Mouse (Mus musculus) retina, embryonic 14.5 days (tissue): ENCODE measurements around the gene Slc35g3.
A peak's percentile ranks its signal among the peaks of the same experiment; 100 is the strongest.
"Not testable (repeated sequence)": the region's sequence is repeated elsewhere in the genome, so short reads cannot be mapped to it uniquely, and the experiment has no call there.

Experiments
- DNase-seq: peaks from one replicate; pipeline ENCODE4 v3.0.0-alpha.2; 2015; ENCODE audit warnings: low spot score

Gene Slc35g3

DNA sequence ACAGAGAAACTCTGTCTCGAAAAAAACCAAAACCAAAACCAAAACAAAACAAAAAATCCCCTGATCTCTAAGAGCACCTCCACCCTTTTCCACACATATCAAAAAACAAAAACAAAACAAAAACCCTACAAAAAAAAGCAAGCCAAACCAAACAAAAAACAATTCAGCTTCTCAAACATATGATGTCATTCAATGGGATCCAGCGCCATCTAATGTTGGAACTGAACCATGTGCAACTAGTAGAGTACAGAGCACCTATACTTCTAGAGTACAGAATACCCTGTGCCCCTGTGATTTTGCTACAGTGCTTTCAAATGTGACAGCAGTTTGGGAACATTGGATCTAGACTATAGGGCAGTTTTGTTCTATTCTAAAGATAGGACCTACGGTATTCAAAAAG is 7.1 kb downstream of the Slc35g3 start:
- DNase-seq, result peak; percentile 80

DNA sequence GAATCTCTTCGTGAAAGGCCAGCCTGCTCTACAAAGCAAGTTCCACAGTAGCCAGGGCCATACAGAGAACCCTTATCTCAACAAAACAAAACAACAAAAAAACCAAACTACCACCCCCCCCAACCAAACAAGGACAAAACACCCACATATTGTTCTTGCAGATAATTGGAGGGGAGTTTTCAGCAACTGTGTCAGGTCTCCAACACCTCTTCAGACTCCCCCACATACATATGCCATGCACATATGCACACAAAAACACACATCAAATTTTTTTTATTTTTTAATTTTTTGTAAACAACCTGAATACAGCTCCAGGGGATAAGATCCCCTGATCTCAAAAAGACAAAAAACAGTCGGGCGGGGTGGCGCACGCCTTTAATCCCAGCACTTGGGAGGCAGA is 7.5 kb downstream of the Slc35g3 start:
- no peak for DNase-seq

DNA sequence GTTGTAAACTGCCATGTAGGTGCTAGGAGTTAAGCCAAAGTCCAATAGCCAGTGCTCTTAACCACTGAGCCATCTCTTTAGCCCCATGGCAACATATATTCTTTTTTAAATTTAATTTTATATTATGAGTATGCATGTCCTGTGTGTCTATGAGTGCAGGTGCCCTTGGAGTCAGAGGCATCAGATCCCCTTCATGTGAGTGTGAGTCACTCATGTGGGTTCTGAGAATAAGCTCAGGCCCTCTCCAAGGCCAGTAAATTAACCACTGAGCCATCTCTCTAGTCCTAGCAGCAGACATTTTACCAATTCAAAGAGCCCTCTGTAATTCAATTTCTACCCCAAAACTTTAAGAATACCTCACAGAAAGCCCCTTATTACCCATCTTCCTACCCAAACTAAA is 9.1 kb downstream of the Slc35g3 start:
- DNase-seq, result no peak

DNA sequence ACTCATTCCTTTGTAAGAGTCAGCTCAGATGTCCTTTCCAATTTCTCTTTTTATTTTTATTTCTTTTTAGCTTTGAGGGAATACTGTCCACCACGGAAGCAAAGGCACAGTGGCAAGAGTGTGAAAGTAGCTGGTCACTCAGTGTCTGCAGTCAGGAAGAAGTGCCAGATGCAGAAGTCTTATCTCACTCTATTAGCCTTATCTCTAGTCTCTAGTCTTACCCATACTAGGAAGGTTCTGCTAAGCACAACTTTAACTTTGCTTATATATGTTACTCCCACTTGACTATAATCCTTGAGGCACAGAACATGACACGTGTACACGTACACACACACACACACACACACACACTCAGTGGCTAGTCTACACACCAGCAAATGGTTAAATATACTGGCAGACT is 10.1 kb downstream of the Slc35g3 start:
- no peak for DNase-seq

DNA sequence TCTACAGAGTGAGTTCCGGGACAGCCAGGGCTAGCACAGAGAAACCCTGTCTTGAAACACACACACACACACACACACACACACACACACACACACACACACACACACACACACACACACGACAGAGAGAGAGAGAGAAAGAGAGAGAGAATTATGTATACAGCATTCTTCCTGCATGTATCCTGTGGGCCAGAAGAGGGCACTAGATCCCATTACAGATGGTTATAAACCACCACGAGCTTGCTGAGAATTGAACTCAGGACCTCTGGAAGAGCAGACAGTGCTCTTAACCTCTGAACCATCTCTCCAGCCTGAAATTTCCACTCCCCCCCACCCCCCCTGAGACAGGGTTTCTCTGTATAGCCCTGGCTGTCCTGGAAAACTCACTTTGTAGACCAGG is 30.4 kb downstream of the Slc35g3 start:
- not testable (repeated sequence) for DNase-seq

GRCm38 (mm10) chr11:69729063-69729462 is 32.7 kb downstream of the Slc35g3 start:
- peak; percentile 61 for DNase-seq

- DNase-seq, result no peak
These were observed 35.8 kb downstream of the Slc35g3 start for GRCm38 (mm10) chr11:69725951-69726350.

GRCm38 (mm10) chr11:69723074-69723473 is 38.7 kb downstream of the Slc35g3 start:
- no peak for DNase-seq

DNA sequence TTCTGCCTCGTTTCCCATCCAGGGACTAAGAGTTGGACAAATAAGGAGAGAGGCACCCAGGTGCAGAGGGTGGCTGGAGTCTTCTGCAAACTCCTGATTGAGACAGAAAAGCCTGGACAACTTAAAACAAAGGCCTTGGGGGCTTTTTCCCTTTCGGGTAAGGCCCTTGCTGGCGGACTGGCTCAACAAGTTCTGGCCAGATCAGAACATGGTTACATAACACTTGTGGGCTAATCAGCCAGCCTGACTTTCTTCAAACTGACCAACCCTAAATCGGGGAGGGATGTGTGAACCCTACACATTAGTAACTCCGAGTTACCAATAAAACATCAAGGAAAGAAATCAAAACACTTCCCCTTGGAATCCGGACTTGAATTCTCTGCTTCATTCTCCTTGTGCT is 40.9 kb downstream of the Slc35g3 start:
- no peak for DNase-seq

DNA sequence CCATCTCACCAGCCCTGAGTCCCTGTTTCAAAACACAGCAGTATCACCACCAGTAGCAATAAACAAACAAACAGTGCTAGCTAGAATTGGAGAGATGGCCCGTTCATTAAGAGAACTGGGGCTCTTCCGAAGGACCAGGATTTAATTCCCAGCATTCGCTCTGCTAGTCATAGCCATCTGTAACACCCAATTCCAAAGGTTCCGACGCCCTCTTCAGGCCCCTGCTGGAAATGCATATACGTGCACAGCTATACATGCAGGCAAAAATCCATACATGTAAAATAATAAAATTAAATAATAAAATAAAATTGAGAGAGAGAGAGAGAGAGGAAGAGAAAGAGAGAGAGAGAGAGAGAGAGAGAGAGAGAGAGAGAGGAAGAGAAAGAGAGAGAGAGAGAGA is 42.3 kb downstream of the Slc35g3 start:
- DNase-seq, result peak; percentile 12

DNA sequence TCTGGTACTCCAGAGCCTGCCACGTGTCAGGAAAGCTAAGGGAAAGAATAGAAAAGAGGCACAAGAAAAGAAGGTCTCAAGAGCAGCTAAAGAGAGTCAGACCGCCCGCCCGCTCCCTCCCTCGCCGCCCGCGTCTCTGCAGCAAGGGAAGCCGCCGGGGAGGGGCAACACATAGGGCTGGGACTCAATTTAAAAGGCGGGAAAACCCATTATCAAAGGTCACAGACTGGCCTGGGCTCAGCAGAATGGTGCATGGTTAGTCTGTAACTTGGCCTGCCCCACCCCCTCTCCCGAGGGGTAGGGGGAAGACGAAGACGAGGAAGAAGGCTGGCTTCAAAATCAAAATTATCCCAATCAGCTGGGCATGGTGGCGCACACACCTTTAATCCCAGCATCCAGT is 43.1 kb downstream of the Slc35g3 start:
- DNase-seq, result peak; percentile 16

GRCm38 (mm10) chr11:69716953-69717352 is 44.8 kb downstream of the Slc35g3 start:
- no peak for DNase-seq

DNA sequence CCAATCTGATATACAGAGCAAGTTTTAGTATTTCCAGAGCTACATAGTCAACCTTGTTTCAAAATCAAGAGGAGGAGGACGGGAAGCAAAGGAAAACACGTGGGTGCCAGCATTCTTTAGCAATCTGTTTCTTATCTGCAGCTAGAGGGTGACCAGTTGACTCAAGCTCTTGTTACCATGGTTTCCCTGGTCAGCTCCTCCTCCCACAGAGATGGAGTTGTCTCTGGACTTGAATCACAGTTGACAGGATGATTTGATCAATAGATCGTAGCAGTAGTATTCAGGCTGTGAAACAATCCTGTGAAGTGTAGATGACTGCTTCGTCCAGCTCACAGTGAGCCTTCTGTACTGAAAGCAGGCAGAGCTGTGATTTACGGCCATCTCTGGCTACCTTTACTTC is 45.8 kb downstream of the Slc35g3 start:
- DNase-seq, result no peak

- DNase-seq, result peak; percentile 23
These were observed 46.3 kb downstream of the Slc35g3 start for GRCm38 (mm10) chr11:69715482-69715881.

GRCm38 (mm10) chr11:69714636-69715329 is 47.0 kb downstream of the Slc35g3 start:
- no peak for DNase-seq

DNA sequence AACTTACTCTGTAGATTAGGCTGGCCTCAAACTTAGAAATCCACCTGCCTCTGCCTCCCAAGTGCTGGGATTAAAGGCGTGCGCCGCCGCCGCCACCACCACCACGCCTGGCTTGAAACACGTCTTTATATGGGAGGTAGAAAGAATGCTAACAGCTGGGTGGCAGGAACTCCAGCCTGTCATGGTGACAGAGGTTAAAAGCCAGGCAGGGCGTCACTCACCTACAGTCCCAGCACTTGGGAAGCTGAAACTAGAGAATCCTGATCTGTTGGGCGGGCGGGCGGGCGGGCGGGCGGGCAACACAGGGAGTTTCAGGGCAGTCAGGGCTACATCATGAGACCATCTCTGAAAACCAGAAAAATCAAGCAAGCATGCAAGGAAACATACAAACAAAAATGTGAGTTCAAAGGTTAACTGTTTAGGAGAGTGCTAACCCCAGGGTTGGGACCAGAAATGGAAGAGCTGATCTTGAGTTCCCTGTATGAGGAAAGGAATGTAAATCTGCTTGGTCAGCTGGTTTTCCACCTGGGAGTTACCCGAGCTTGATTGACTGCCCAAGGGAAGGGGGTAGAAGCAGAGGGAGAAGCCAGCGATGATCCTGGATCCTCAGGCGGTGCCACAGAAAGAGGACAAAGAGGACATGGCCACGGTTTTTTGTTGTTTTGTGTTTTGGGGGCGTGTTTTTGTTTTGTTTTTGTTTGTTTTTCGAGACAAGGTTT is 48.7 kb downstream of the Slc35g3 start:
- no peak for DNase-seq

GRCm38 (mm10) chr11:69711082-69711481 is 50.7 kb downstream of the Slc35g3 start:
- DNase-seq, result no peak

DNA sequence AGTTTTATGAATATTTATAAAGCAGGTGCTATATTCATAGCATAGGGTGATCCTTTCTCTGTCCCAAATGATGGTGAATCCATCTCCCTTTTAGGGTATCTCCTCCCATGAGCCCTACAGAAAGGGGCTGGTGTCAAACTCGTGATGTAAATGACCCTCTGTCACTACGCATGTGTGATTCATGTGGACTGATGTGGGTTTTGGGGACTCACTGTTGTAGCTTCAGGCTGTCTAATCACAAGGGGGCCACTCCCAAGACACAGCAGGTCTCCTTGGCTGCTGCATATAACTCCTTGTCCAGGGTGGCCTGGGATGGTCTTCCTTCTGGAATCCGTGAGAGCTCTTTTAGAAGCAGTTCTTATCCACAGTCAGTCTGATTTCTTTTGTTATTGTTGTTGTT is 51.3 kb downstream of the Slc35g3 start:
- DNase-seq, result no peak
